8 mouse cellular contexts compared by ENCODE assay signal in genomic region chr7:49246584-49247481, GRCm38 (mm10).
DNase-seq lines count a peak whose midpoint lies in the region; ATAC-seq and TF ChIP-seq lines count a peak whose summit lies in the region.

No protein-coding gene starts in this region.

- H3K9ac ChIP-seq in liver, embryonic 15.5 days = peak overlapping the region; percentile 30; the same call in 1 of the 2 replicates
- peak overlapping the region; percentile 62 for H3K9ac ChIP-seq in stomach, postnatal 0 days (ENCODE audit: low read length)

- DNase-seq in adrenal gland, postnatal 10 days = peak; percentile 35
- DNase-seq in adrenal gland, adult 8-10 months = no peak
- peak; percentile 22 to 25 for DNase-seq in thymus, adult 18-20 months
- no peak for DNase-seq in thymus, postnatal 0 days (ENCODE audit: low spot score)
- peak; percentile 37 for DNase-seq in heart, postnatal 4 days
- no peak for DNase-seq in stomach, postnatal 0 days (ENCODE audit: low spot score)
- no peak for DNase-seq in embryo, embryonic 11 days

- ATAC-seq in liver, embryonic 15.5 days (ENCODE audit: insufficient read depth) = no peak
- ATAC-seq in stomach, postnatal 0 days (ENCODE audit: low FRiP score, low TSS enrichment) = no peak

- peaks cover 21% of the 10 kb centered on the region for H3K4me1 ChIP-seq in liver, embryonic 15.5 days (replicated peaks)
- 0 out of 2 replicates have a peak, but pooled peaks cover 8% of the 10 kb centered on the region for H3K4me1 ChIP-seq in stomach, postnatal 0 days (replicated peaks; ENCODE audit: control insufficient read depth, insufficient read depth)

- peaks cover 72% of the 10 kb centered on the region for H3K27me3 ChIP-seq in liver, embryonic 15.5 days
- H3K27me3 ChIP-seq in stomach, postnatal 0 days (ENCODE audit: control insufficient read depth, insufficient read depth, low read length) = no peaks in the 10 kb centered on the region

- no peak for TF ChIP-seq CTCF in stomach, postnatal 0 days (IDR thresholded peaks at IDR 0.05; ENCODE audit: low read depth)

- peak overlapping the region; percentile 62 for H3K4me3 ChIP-seq in liver, embryonic 15.5 days (replicated peaks)
- H3K4me3 ChIP-seq in stomach, postnatal 0 days (ENCODE audit: low read depth, low read length) = peak overlapping the region; percentile 56

- H3K27ac ChIP-seq in liver, embryonic 15.5 days (replicated peaks) = no peak overlapping the region
- H3K27ac ChIP-seq in stomach, postnatal 0 days (replicated peaks) = peak overlapping the region; percentile 75

- no peak for TF ChIP-seq EP300 in stomach, postnatal 0 days (optimal IDR thresholded peaks at IDR 0.05)

- WGBS in liver, embryonic 15.5 days (ENCODE audit: insufficient replicate concordance) = 5% methylated on average over 50 of the region's 50 CpGs
- 3% methylated on average over 50 of the region's 50 CpGs for WGBS in stomach, postnatal 0 days

- no peaks in the 10 kb centered on the region for H3K36me3 ChIP-seq in liver, embryonic 15.5 days (replicated peaks)
- H3K36me3 ChIP-seq in stomach, postnatal 0 days (ENCODE audit: control insufficient read depth, insufficient read depth, low read length) = no peaks in the 10 kb centered on the region

- H3K9me3 ChIP-seq in liver, embryonic 15.5 days (replicated peaks) = no peaks in the 10 kb centered on the region
- H3K9me3 ChIP-seq in stomach, postnatal 0 days (ENCODE audit: control insufficient read depth, low read length) = no peaks in the 10 kb centered on the region

- H3K4me2 ChIP-seq in liver, embryonic 15.5 days = peak overlapping the region; percentile 90
- peak overlapping the region; percentile 90 for H3K4me2 ChIP-seq in stomach, postnatal 0 days (replicated peaks; ENCODE audit: low read depth)

Comparison
In these comparisons a context has a peak if more than half of its experiments do, and no peak if none do; other contexts are left out.
1. DNase-seq: peak in adrenal gland, postnatal 10 days (single experiment), thymus, adult 18-20 months (2 of 2) and heart, postnatal 4 days (single experiment); none in adrenal gland, adult 8-10 months (single experiment), thymus, postnatal 0 days (single experiment), stomach, postnatal 0 days (single experiment) and embryo, embryonic 11 days (single experiment).